Mouse (Mus musculus) layer of hippocampus, postnatal 14 days (tissue): ENCODE measurements at regions not wholly inside any gene's neighbourhood (a gene's known extent, or its start where the extent isn't known, plus 50 kb on each side); places are given as distances from the start of the nearest gene placed in this dataset.

Source experiments
- DNase-seq, 2 experiments: peaks; one replicate each; pipeline ENCODE4 v3.0.0; 2021 to 2022; ENCODE audit warnings: low spot score in 2 of 2, mixed read lengths in 1 of 2

DNA sequence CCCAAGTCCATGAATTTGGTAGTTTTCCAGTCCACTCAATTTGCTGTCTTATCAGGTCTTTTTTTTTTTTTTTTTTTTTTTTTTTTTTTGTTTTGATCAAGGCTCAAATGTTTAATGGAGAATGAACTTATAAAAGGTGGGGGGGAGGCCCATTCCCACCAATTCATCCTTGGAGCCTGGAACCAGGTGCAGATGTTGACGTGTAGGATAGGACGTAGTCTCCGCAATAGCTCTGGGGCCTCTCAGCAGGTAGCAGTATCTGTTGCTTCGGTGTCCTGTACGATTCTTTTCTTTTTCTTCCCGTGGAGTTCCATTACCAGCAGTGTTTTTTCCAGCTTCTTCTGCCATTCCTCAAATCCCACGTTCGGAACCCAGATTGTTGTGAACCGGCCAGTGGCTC is 1296.3 kb upstream of the Ppp6c start:
- DNase-seq: no peak

DNA sequence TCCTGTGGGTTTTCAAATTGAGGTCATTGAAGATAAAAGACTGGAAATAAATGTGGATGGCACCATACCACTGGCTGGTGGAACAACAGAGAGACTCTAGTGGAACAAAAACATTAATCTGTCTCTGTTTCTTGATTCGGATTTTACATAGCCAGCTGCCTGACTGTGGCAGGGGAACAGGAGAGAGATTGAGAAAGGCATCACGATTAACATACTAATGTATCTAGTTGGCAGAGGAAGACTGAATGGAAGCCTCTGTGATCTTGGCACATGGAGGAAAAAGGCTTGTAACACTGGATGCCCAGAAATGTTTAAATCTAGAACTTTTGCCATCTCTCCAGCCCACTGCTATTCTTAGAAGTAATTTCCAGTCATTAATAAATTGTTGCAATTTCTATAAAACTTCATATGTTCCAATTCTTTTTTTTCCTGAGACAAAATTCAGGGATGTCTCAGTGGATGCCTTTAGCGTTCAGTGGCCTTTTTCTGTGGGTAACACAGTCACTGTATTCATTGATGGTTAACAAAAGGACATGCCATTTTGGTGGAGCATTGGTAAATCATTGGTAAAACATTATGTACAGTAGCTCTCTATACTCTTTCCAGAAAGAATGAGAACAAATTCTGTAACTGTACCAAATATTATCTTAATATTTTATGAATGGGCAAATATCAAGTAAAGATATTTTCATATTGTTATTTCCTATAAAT is 1284.5 kb upstream of the Ppp6c start:
- peak in 1 of 2 experiments; percentile 42 for DNase-seq

DNA sequence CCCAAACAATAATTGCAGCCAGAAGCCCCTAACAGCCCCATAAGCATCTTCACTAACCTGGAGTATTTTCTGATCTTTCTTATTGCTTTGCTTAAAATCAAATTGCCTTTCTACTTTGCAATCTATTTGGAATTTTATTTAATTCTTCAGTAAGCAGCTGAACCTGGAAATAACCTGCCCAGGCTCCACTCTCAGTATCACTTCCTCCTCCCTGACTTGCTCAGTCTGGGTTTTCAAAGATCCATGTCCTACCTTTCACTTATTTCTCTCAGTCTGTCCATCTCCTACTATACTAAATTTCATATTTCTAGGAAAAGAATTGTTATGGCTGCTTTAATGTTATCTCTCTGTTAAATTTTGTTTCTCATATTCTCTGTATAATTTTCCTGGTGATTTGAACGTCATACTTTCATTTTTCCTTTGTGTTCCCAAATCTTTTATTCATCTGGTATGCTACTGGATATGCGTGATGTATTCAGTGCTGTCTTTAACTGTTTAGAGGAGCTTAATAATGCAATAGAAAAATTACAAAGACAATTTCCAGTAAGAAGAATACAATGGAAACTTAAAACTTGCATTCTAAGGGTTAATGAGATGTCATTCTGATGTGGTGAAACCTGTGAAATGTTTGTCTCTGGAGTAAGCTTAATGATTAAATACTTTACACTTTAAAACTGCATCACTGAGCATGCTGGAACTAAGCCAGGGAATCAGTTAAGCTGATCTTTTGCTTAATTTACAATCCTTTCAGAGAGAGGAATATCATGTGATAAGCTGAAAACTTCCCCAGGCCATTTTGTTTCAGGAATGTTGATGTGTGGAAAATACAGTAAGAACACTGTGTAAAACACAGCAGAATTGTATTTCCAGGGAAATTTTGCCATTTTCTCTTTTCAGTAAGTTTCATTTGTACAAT is 1252.8 kb upstream of the Ppp6c start:
- no peak for DNase-seq

- DNase-seq: no peak
These were observed 1251.2 kb upstream of the Ppp6c start for GRCm38 (mm10) chr2:40477414-40477813.

- DNase-seq: peak; percentile 2 to 23
These were observed 1230.1 kb upstream of the Ppp6c start for GRCm38 (mm10) chr2:40456374-40456773.

GRCm38 (mm10) chr2:40432821-40433490 is 1206.7 kb upstream of the Ppp6c start:
- DNase-seq: no peak

- DNase-seq: no peak
These were observed 1205.1 kb upstream of the Ppp6c start for GRCm38 (mm10) chr2:40431335-40431734.

GRCm38 (mm10) chr2:40402418-40402817 is 1176.2 kb upstream of the Ppp6c start:
- no peak for DNase-seq
